Mouse (Mus musculus) forebrain, embryonic 15.5 days (tissue): ENCODE measurements at regions not wholly inside any gene's neighbourhood (a gene's known extent, or its start where the extent isn't known, plus 50 kb on each side); places are given as distances from the start of the nearest gene placed in this dataset.

Experiments
- ATAC-seq: fragments of 200-750 bp; cut with Nextera tagmentation; replicated peaks from 2 replicates; pipeline ENCODE4 v1.8.0; 2017; ENCODE audit warnings: mild to moderate bottlenecking, moderate TSS enrichment, moderate library complexity
- H3K27ac ChIP-seq: fragments of 300-500 bp; sonication (generic); replicated peaks from 2 replicates; pipeline ENCODE4 v1.5.1; 2015; ENCODE audit warnings: mild to moderate bottlenecking, inconsistent platforms
- H3K27me3 ChIP-seq: fragments of 300-500 bp; sonication (generic); 2 replicates; pipeline ENCODE4 v1.6.1; 2015; ENCODE audit warnings: inconsistent platforms
- H3K36me3 ChIP-seq: fragments of 300-500 bp; sonication (generic); 2 replicates; pipeline ENCODE4 v1.6.1; 2015; ENCODE audit warnings: mild to moderate bottlenecking, inconsistent platforms
- H3K4me1 ChIP-seq: fragments of 300-500 bp; sonication (generic); 2 replicates; pipeline ENCODE4 v1.6.1; 2015; ENCODE audit warnings: inconsistent platforms
- H3K4me2 ChIP-seq: fragments of 300-500 bp; sonication (generic); replicated peaks from 2 replicates; pipeline ENCODE4 v1.6.1; 2015; ENCODE audit warnings: mild to moderate bottlenecking, inconsistent platforms
- H3K4me3 ChIP-seq: fragments of 300-500 bp; sonication (generic); 2 replicates; pipeline ENCODE4 v1.5.1; 2015; ENCODE audit warnings: mild to moderate bottlenecking, inconsistent platforms
- H3K9ac ChIP-seq: fragments of 300-500 bp; sonication (generic); replicated peaks from 2 replicates; pipeline ENCODE4 v1.6.1; 2015; ENCODE audit warnings: mild to moderate bottlenecking, inconsistent platforms
- H3K9me3 ChIP-seq: fragments of 300-500 bp; sonication (generic); 2 replicates; pipeline ENCODE4 v1.6.1; 2016; ENCODE audit warnings: inconsistent platforms
- whole genome bisulfite sequencing: fragments of 180-500 bp; shearing (Covaris S2); methylation state at CpG from one replicate; pipeline ENCODE4 v1.1.7; 2015; ENCODE audit warnings: mixed read lengths; 5-methylcytosine and 5-hydroxymethylcytosine counted together

DNA sequence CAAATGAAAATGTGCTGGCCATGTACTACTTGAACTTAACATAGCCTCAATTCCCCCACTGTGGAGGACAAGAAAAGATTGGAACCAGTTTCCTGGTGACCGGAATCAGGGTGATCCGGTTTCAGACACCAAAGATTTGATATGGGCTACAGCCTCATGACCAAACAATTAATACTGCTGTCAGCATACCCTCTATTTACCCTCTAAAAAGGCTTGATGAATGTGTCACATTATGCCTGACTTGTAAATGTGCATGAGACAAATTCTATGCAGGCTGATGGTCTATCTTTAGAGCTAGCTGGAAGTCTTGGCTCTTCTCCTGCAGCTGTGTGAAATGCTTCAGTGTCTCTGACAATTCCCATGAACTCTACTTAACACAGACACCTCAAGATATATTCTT is 372.8 kb upstream of the Hsf2 start:
- H3K9ac ChIP-seq: no peak overlapping the region
- no peaks in the 10 kb centered on the region for H3K9me3 ChIP-seq
- no peak overlapping the region for H3K4me3 ChIP-seq
- H3K4me1 ChIP-seq: no peaks in the 10 kb centered on the region
- WGBS: 91% methylated on average over 2 of the region's 2 CpGs
- H3K36me3 ChIP-seq: no peaks in the 10 kb centered on the region
- no peaks in the 10 kb centered on the region for H3K27me3 ChIP-seq
- no peak for ATAC-seq
- no peak overlapping the region for H3K4me2 ChIP-seq
- no peak overlapping the region for H3K27ac ChIP-seq

DNA sequence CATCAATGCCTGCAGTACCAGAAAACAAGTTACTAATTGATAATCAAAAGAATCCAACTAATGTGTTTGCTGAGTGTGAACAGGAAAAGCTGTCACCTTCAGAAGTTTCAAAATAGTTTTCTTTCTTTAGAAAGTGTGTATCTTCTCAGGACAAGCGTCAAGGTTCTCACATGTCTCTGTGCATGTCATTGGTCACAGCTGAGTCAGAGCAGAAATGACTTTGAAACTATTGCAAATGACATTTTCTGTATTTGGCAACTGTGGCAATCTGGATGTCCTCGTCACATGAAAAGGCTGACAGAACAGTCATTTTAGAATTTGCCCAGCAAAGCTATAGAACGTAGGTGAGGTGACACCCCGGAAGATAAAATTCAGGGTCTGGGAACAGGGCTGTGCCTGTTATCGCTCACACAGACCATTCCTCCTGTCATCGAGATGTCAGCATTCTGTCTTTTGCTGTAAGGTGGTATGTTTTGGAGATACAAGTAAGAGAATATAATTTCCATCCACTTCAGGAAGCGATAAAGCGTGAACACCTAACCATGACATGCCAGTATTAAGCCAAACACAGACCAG is 371.4 kb upstream of the Hsf2 start:
- Histone ChIP-seq H3K27ac (no peak overlapping the region), H3K27me3 (no peaks in the 10 kb centered on the region), H3K9me3 (no peaks in the 10 kb centered on the region), H3K4me1 (no peaks in the 10 kb centered on the region), H3K4me3 (no peak overlapping the region), H3K36me3 (no peaks in the 10 kb centered on the region), H3K4me2 (no peak overlapping the region), H3K9ac (no peak overlapping the region)
- no peak for ATAC-seq
- WGBS: 91% methylated on average over 8 of the region's 8 CpGs

DNA sequence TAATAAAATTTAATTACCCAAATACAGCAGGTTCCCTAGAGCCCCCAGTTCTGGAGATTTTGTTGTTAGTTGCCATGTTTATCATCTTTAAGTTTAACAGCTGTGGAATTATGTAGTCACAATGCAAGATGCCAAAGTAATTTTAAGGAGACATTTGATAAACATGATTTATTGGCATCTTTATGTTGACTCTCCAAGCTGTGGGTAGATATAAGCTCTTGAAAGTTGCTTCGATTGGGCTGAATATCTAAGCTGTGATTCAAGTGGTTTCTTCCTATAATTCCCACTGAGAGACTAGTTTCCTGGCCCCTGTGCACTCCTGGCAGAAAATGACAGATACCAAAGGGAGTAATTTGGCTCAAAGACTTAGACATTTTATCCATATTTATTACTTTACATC is 364.7 kb upstream of the Hsf2 start:
- H3K27ac ChIP-seq: no peak overlapping the region
- no peak overlapping the region for H3K4me2 ChIP-seq
- ATAC-seq: no peak
- no peaks in the 10 kb centered on the region for H3K9me3 ChIP-seq
- no peaks in the 10 kb centered on the region for H3K27me3 ChIP-seq
- no peak overlapping the region for H3K4me3 ChIP-seq
- H3K9ac ChIP-seq: no peak overlapping the region
- WGBS: 84% methylated on average over 1 of the region's 1 CpGs
- H3K36me3 ChIP-seq: no peaks in the 10 kb centered on the region
- no peaks in the 10 kb centered on the region for H3K4me1 ChIP-seq

DNA sequence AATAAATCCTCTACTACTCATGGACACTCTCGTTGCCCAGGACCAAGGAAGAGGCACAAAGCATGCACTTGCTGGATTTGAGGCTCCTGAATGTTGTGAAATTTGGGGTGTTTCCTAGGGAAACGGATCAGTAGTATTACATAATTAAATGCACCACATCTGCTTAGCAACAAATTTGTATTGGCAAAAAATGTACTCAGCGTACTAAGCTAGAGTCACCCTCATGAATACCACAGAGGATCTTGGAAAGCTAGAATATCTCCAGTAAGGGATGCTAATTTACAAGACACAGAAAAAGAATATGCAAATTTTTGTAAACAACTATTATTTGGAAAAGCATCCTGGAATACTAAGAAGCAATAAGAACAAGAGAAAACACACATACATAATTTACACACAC is 359.0 kb upstream of the Hsf2 start:
- no peaks in the 10 kb centered on the region for H3K4me1 ChIP-seq
- H3K9me3 ChIP-seq: no peaks in the 10 kb centered on the region
- H3K4me2 ChIP-seq: no peak overlapping the region
- no peak overlapping the region for H3K27ac ChIP-seq
- no peak for ATAC-seq
- no peak overlapping the region for H3K4me3 ChIP-seq
- no peak overlapping the region for H3K9ac ChIP-seq
- H3K36me3 ChIP-seq: no peaks in the 10 kb centered on the region
- WGBS: 68% methylated on average over 3 of the region's 3 CpGs
- H3K27me3 ChIP-seq: no peaks in the 10 kb centered on the region

DNA sequence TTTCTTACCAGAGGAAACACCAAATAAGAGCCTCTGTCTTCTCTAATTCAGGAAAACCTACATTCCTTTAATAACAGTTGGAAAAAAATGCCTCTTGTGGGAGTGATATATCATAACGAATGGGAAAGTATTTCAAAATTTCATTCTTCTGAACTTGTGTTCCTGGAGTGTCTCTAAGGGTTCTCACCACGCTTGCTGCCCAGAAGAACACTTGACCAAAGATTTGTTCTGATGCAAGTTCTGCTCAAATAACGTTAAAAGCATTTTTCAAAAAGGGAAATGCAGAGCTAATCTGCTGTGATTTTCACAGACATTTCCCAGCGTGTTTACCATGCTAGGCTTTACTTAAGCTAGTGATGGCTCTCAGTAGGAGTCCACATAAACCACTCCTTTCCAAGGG is 329.8 kb upstream of the Hsf2 start:
- ATAC-seq: no peak
- Histone ChIP-seq H3K27ac (no peak overlapping the region), H3K36me3 (no peaks in the 10 kb centered on the region), H3K4me1 (no peaks in the 10 kb centered on the region), H3K9ac (no peak overlapping the region), H3K9me3 (no peaks in the 10 kb centered on the region), H3K4me2 (no peak overlapping the region), H3K27me3 (no peaks in the 10 kb centered on the region), H3K4me3 (no peak overlapping the region)
- WGBS: 86% methylated on average over 4 of the region's 4 CpGs

DNA sequence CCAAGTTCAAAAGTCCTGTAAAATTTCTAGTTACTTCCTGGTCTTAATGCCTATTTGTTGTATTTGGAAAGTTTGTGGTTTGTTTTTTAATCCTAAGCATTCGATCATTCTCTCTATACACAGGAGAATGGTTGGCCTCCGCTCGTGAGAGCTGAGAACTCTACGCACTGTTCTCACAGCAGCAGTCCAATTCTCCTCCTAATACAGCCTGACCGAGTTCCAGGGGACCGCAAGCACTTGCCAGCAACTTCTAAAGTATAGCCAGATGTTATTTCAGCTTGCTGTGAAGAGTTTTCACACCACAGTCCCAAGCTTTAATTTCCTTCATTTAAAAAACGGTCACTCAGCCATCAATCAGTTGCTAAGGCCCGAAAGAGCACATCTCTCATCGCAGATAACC is 329.3 kb upstream of the Hsf2 start:
- Histone ChIP-seq H3K4me2 (no peak overlapping the region), H3K4me3 (no peak overlapping the region), H3K36me3 (no peaks in the 10 kb centered on the region), H3K27me3 (no peaks in the 10 kb centered on the region), H3K9ac (no peak overlapping the region), H3K27ac (no peak overlapping the region), H3K9me3 (no peaks in the 10 kb centered on the region), H3K4me1 (no peaks in the 10 kb centered on the region)
- no peak for ATAC-seq
- 84% methylated on average over 9 of the region's 9 CpGs for WGBS

DNA sequence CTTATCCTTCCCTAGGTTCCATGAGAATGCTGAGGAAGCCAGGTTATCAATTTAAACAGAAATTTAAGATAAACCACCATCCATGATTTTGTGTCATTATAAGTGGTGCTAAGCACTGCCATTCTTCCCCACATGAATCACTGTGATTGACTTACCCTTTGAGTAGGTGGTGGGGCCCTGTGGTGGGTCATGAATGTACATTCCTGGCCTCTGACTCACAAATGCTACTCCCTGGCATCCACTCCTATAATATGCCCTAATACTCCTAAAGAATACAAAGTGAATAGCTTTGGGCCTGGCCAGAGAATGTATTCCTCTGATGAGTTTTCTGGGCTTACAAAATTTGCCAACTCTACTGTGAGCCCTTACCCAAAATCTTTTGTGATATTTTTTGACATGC is 325.6 kb upstream of the Hsf2 start:
- no peak for ATAC-seq
- no peaks in the 10 kb centered on the region for H3K9me3 ChIP-seq
- H3K36me3 ChIP-seq: no peaks in the 10 kb centered on the region
- H3K27ac ChIP-seq: no peak overlapping the region
- H3K4me1 ChIP-seq: no peaks in the 10 kb centered on the region
- H3K4me2 ChIP-seq: no peak overlapping the region
- H3K27me3 ChIP-seq: no peaks in the 10 kb centered on the region
- H3K4me3 ChIP-seq: no peak overlapping the region
- no peak overlapping the region for H3K9ac ChIP-seq

DNA sequence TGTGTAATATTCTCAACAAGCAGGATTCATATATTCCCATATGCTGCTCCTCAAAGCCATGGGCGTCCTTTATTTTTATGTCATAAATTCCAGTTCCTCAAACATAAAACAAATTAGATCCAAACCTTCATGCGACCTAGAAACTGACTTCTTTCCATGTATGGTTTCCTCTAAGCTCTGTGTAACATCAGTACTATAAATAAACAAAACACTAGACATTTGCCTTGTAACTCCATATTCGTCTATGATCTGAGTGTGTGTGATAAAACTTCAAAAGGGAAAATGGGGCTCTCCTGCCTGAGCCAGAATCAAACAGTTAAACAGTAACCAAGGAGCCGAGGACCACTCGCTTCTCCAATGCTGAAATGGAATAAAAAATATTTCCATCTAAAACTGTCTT is 322.8 kb upstream of the Hsf2 start:
- 87% methylated on average over 5 of the region's 5 CpGs for WGBS
- H3K36me3 ChIP-seq: no peaks in the 10 kb centered on the region
- H3K9me3 ChIP-seq: no peaks in the 10 kb centered on the region

DNA sequence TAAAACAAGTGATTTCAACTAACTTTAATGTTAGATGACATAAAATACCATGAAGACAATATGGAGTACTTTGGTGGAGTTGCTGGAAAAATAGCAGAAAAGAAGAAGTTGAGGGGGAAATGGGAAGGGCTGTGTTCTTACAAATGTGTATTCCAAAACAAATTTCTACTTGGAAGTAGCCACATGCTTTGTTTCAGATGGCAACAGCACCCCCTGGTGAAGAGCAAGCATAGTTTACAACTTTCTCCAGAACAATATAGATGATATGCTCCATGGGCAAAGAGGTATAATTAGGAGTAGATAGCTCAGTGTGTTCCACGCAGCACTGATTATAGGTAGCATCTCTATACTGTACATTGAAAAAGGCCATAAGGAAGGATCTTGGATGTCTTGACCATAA is 302.6 kb upstream of the Hsf2 start:
- no peaks in the 10 kb centered on the region for H3K27me3 ChIP-seq
- no peaks in the 10 kb centered on the region for H3K9me3 ChIP-seq
- H3K9ac ChIP-seq: no peak overlapping the region
- ATAC-seq: peak; percentile 35; the same call in 1 of the 2 replicates
- H3K4me1 ChIP-seq: no peaks in the 10 kb centered on the region
- WGBS: 79% methylated on average over 1 of the region's 1 CpGs
- H3K36me3 ChIP-seq: no peaks in the 10 kb centered on the region
- no peak overlapping the region for H3K27ac ChIP-seq
- H3K4me2 ChIP-seq: no peak overlapping the region
- no peak overlapping the region for H3K4me3 ChIP-seq

More for the DNA sequence above, 322.8 kb upstream of the Hsf2 start:
- H3K4me1 ChIP-seq: no peaks in the 10 kb centered on the region
- no peak overlapping the region for H3K9ac ChIP-seq
- no peak for ATAC-seq
- H3K4me3 ChIP-seq: no peak overlapping the region
- no peaks in the 10 kb centered on the region for H3K27me3 ChIP-seq
- H3K4me2 ChIP-seq: no peak overlapping the region
- no peak overlapping the region for H3K27ac ChIP-seq

DNA sequence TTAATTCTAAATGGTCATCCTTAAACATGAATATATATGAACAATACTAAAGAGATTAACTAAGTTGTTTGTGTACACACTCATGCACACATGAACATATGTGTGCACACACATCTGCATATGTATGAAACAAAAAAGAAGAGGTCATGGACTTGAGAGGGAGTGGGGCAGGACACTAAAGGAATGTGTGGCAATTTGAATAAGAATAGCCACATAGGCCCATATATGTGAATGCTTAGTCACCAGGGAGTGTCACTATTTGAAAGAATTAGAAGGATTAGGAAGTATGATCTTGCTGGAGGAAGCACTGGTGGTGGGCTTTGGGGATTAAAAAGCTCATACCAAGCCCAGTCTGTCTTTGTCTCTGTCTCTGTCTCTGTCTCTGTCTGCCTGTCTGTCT is 275.5 kb upstream of the Hsf2 start:
- H3K27me3 ChIP-seq: no peaks in the 10 kb centered on the region
- no peak overlapping the region for H3K9ac ChIP-seq
- no peak for ATAC-seq
- no peaks in the 10 kb centered on the region for H3K36me3 ChIP-seq
- H3K9me3 ChIP-seq: no peaks in the 10 kb centered on the region
- no peak overlapping the region for H3K4me3 ChIP-seq
- no peak overlapping the region for H3K4me2 ChIP-seq
- H3K27ac ChIP-seq: no peak overlapping the region
- no peaks in the 10 kb centered on the region for H3K4me1 ChIP-seq

DNA sequence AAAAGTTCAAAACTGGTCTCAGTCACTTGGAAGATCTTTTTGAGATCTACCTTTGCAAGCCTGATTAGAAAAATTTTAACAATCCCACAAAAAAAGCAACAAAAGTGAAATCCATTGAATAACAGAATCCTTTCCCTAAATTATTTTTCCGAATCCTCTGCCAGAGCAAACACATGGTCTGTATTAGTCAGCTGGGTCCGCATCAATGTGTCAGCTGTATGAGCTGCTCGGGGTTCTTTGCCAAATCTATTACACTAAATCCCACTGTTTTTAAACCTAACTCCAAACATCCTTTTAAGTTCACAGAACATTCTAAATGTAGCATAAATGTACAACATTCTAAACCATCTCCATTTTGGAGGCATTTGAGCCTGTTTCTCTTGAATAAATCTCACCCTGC is 255.1 kb upstream of the Hsf2 start:
- no peak overlapping the region for H3K4me3 ChIP-seq
- no peak overlapping the region for H3K27ac ChIP-seq
- H3K36me3 ChIP-seq: no peaks in the 10 kb centered on the region
- no peaks in the 10 kb centered on the region for H3K27me3 ChIP-seq
- H3K9me3 ChIP-seq: no peaks in the 10 kb centered on the region
- no peak overlapping the region for H3K9ac ChIP-seq
- H3K4me2 ChIP-seq: no peak overlapping the region
- no peaks in the 10 kb centered on the region for H3K4me1 ChIP-seq
- ATAC-seq: no peak
- 62% methylated on average over 3 of the region's 3 CpGs for WGBS

DNA sequence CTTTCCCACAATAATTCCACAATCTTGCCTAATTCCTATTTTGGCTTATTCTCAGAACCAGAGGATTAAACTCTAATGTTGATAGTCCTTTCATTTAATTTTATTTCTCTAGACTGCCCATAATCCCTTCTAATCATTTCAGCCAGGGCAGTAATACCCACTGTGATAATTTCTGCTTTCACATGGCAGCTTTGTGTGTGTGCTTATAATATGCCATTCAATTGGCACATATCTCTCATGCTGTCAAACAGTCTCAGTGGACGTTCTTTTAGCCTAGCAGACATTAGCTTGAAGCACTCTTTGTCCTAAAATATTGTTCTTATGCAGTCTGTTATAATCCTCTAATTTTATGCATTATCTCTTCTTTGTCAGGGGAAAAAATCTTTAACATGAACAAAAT is 205.0 kb upstream of the Hsf2 start:
- Histone ChIP-seq H3K9ac (no peak overlapping the region), H3K4me3 (no peak overlapping the region), H3K27me3 (no peaks in the 10 kb centered on the region), H3K4me1 (no peaks in the 10 kb centered on the region), H3K36me3 (no peaks in the 10 kb centered on the region), H3K4me2 (no peak overlapping the region), H3K9me3 (no peaks in the 10 kb centered on the region), H3K27ac (no peak overlapping the region)
- ATAC-seq: no peak; the same call in 1 of the 2 replicates
- WGBS: 18% methylated on average over 1 of the region's 1 CpGs

DNA sequence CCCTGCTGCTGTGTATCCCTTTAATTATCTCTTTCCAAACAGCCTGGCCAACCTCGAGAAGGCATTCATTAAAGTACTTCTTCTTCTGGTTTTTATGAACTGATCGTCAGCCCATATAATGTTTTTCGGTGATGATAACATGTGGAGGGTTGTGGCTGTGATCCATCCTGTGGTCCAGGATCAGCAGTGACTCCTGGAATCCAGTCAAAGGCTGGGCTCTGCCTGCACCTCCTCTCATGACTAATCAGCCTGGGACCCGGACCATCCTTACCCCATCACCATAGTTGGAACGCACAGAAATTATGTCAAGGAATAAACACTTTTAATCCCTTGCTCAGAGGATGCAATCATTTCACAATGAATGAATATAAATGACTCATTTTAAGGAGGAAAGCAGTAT is 203.3 kb upstream of the Hsf2 start:
- no peak for ATAC-seq
- H3K4me1 ChIP-seq: no peaks in the 10 kb centered on the region
- no peak overlapping the region for H3K27ac ChIP-seq
- H3K9me3 ChIP-seq: no peaks in the 10 kb centered on the region
- H3K27me3 ChIP-seq: no peaks in the 10 kb centered on the region
- H3K36me3 ChIP-seq: no peaks in the 10 kb centered on the region
- H3K4me3 ChIP-seq: no peak overlapping the region
- H3K4me2 ChIP-seq: no peak overlapping the region
- H3K9ac ChIP-seq: no peak overlapping the region
- 75% methylated on average over 5 of the region's 5 CpGs for WGBS
